Mouse (Mus musculus) CH12.LX (cell line): ENCODE measurements at regions not wholly inside any gene's neighbourhood (a gene's known extent, or its start where the extent isn't known, plus 50 kb on each side); places are given as distances from the start of the nearest gene placed in this dataset.

ENCODE experiments used
- BHLHE40 ChIP-seq: IDR thresholded peaks from 2 replicates; pipeline ENCODE4 v1.6.1; 2011; ENCODE audit warnings: mild to moderate bottlenecking, low read depth, low read length, improper control_type of control experiment
- CTCF ChIP-seq, 2 experiments: IDR thresholded peaks in 1 of 2; conservative IDR thresholded peaks in 1 of 2; 2 replicates each; pipeline ENCODE4 v1.5.1; 2011 to 2012; ENCODE audit warnings: low read depth in 2 of 2, low read length in 2 of 2, improper control_type of control experiment in 1 of 2, inconsistent platforms in 1 of 2, mild to moderate bottlenecking in 1 of 2, moderate library complexity in 1 of 2
- GABPA ChIP-seq: IDR thresholded peaks from 2 replicates; pipeline ENCODE4 v1.6.1; 2012; ENCODE audit warnings: low read depth, low read length, improper control_type of control experiment, inconsistent platforms; ENCODE audit not compliant: insufficient replicate concordance
- KAT2A ChIP-seq: IDR thresholded peaks from 2 replicates; pipeline ENCODE4 v1.6.1; 2012; ENCODE audit warnings: low read length, improper control_type of control experiment, inconsistent platforms; ENCODE audit not compliant: insufficient replicate concordance
- MAFK ChIP-seq: IDR thresholded peaks from 2 replicates; pipeline ENCODE4 v1.6.1; 2011; ENCODE audit warnings: low read length, improper control_type of control experiment; ENCODE audit not compliant: insufficient replicate concordance
- NELFE ChIP-seq: IDR thresholded peaks from 2 replicates; pipeline ENCODE4 v1.6.1; 2011; ENCODE audit warnings: low read depth, low read length, improper control_type of control experiment
- POLR2A ChIP-seq: IDR thresholded peaks from 2 replicates; pipeline ENCODE4 v1.6.1; 2011; ENCODE audit warnings: low read depth, mild to moderate bottlenecking, improper control_type of control experiment, low read length
- USF1 ChIP-seq: IDR thresholded peaks from 2 replicates; pipeline ENCODE4 v1.6.1; 2014; ENCODE audit warnings: low read depth, mild to moderate bottlenecking, inconsistent platforms, low read length, improper control_type of control experiment
- ZC3H11A ChIP-seq: IDR thresholded peaks from 2 replicates; pipeline ENCODE4 v1.6.1; 2012; ENCODE audit warnings: low read depth, mild to moderate bottlenecking, inconsistent platforms, low read length, improper control_type of control experiment

GRCm38 (mm10) chr9:101690916-101691315, 170.7 kb upstream of the 9630041A04Rik start:
- TF ChIP-seq POLR2A = no peak
- TF ChIP-seq GABPA = no peak
- TF ChIP-seq NELFE = no peak
- TF ChIP-seq USF1 = no peak
- TF ChIP-seq KAT2A = no peak
- no peak for TF ChIP-seq BHLHE40
- no peak for TF ChIP-seq CTCF (conservative IDR thresholded peaks at IDR 0.05 in 1 of 2, IDR thresholded peaks at IDR 0.05 in 1 of 2; ENCODE audit: low read depth in 2 of 2, low read length in 2 of 2)
- no peak for TF ChIP-seq ZC3H11A
- no peak for TF ChIP-seq MAFK
